Mouse (Mus musculus) kidney, embryonic 16.5 days (tissue): ENCODE measurements around the gene Ppp2r2c. TPM values are rescaled to one million over a fixed set of nuclear protein-coding genes. Genes with fewer than 3 reads are reported as not detected.

Experiments used
- ATAC-seq: fragments of 200-750 bp; cut with Nextera tagmentation; 2 replicates; pipeline ENCODE4 v1.8.0; 2017; ENCODE audit warnings: moderate TSS enrichment; ENCODE audit not compliant: low FRiP score, low TSS enrichment
- H3K27ac ChIP-seq: fragments of 300-500 bp; sonication (generic); 2 replicates; pipeline ENCODE4 v1.5.1; 2014; ENCODE audit warnings: low read length
- H3K27me3 ChIP-seq: fragments of 300-500 bp; sonication (generic); 2 replicates; pipeline ENCODE4 v1.6.1; 2014; ENCODE audit warnings: low read length, control low read depth, mixed read lengths; ENCODE audit not compliant: insufficient read depth
- H3K36me3 ChIP-seq: fragments of 300-500 bp; sonication (generic); 2 replicates; pipeline ENCODE4 v1.6.1; 2014; ENCODE audit warnings: low read length, control low read depth, mixed read lengths; ENCODE audit not compliant: insufficient read depth
- H3K4me1 ChIP-seq: fragments of 300-500 bp; sonication (generic); 2 replicates; pipeline ENCODE4 v1.6.1; 2014; ENCODE audit warnings: low read length, control low read depth, mixed read lengths; ENCODE audit not compliant: insufficient read depth
- H3K4me2 ChIP-seq: fragments of 300-500 bp; sonication (generic); replicated peaks from 2 replicates; pipeline ENCODE4 v1.6.1; 2014; ENCODE audit warnings: low read depth, low read length
- H3K4me3 ChIP-seq: fragments of 300-500 bp; sonication (generic); 2 replicates; pipeline ENCODE4 v1.5.1; 2014; ENCODE audit warnings: mild to moderate bottlenecking, low read length
- H3K9ac ChIP-seq: fragments of 300-500 bp; sonication (generic); replicated peaks from 2 replicates; pipeline ENCODE4 v1.6.1; 2014; ENCODE audit warnings: low read length
- H3K9me3 ChIP-seq: fragments of 300-500 bp; sonication (generic); 2 replicates; pipeline ENCODE4 v1.6.1; 2016; ENCODE audit warnings: low read length, control low read depth
- WGBS: fragments of 180-500 bp; shearing (Covaris S2); extraction: QIAGEN DNeasy Blood & Tissue Kit; methylation state at CpG from one replicate; pipeline ENCODE4 v1.1.7; 2014; 5-methylcytosine and 5-hydroxymethylcytosine counted together
- polyA plus RNA-seq: library from polyadenylated mRNA; unstranded; fragments of >200 nt; fragmentation: Nextera tagmentation; extraction: Ambion mirVana; gene quantifications from 2 replicates; pipeline ENCODE4 v1.2.1, GENCODE M21; 2015

The Ppp2r2c gene
- polyA plus RNA-seq, 1 experiment from 2014 or later = not detected

DNA sequence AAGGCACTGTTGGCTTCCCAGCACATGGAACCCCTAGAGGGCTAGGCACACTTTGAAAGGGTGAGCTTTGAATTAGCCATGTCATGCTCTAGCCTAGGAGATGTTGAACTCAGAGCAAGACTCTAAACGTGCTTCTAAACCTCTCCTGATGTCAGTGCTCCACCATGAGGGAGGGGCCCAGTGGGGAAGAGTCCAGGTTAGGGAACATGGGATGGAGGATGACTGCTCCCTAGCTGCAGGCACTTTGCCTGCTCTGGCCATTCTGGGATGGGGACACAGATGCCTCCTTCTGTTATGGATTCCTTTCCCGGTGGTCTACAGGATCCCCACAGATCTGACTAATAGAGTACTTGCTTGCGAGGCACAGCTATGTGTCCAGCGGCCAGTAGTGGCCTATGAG lies 48.9 kb downstream of the Ppp2r2c start:
- no peak overlapping the region for H3K4me2 ChIP-seq
- H3K4me3 ChIP-seq = no peak overlapping the region
- no peaks in the 10 kb centered on the region for H3K4me1 ChIP-seq
- ATAC-seq = no peak
- 80% methylated on average over 4 of the region's 4 CpGs for WGBS
- no peaks in the 10 kb centered on the region for H3K9me3 ChIP-seq
- H3K27me3 ChIP-seq = peaks cover 3% of the 10 kb centered on the region; the same call in 1 of the 2 replicates
- no peak overlapping the region for H3K9ac ChIP-seq
- H3K36me3 ChIP-seq = no peaks in the 10 kb centered on the region
- H3K27ac ChIP-seq = no peak overlapping the region

DNA sequence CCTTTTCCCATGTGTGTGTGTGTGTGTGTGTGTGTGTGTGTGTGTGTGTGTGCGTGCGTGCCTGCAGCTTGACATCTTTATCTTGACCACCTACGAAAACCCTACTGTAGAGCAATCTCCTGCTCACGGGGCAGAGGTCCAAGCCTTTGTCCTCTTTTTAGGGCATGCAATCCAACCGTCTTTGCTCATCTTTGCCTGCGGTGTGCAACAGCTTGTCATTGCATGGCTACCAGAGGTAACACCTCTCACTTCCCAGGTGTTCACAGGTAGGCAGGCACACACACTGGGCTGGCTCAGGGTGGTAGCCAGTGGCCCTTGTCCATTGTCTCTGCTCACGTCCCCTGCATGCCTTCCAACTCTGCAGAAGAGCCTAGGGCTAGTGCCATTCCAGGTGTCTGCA lies 49.7 kb downstream of the Ppp2r2c start:
- Histone ChIP-seq H3K27me3 (peaks cover 3% of the 10 kb centered on the region; the same call in 1 of the 2 replicates), H3K4me3 (no peak overlapping the region), H3K4me2 (no peak overlapping the region), H3K4me1 (no peaks in the 10 kb centered on the region), H3K27ac (no peak overlapping the region), H3K9ac (no peak overlapping the region), H3K36me3 (no peaks in the 10 kb centered on the region), H3K9me3 (no peaks in the 10 kb centered on the region)
- 74% methylated on average over 7 of the region's 7 CpGs for WGBS
- ATAC-seq = no peak

DNA sequence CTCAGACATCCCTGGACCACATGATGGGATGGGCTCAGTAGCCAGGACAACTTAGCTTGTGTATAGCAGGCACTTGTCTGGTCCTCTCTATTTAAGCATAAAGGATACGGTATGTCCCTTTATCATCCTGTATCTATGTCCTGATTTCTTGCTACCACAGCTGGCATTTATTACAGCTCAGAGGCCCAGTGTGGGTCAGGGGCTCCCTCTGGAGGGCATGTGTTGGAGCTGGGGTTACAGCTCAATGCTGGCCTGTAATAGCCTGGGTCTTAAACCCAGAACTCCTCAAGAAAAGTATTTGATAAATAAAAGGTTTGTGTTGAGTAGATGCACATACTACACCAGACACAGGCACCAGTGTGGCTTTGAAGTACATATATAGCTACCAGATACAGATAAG lies 51.8 kb downstream of the Ppp2r2c start:
- Histone ChIP-seq H3K27me3 (no peaks in the 10 kb centered on the region), H3K4me1 (no peaks in the 10 kb centered on the region), H3K9ac (no peak overlapping the region), H3K9me3 (no peaks in the 10 kb centered on the region), H3K36me3 (no peaks in the 10 kb centered on the region), H3K4me3 (no peak overlapping the region), H3K27ac (no peak overlapping the region), H3K4me2 (no peak overlapping the region)
- 30% methylated on average over 1 of the region's 1 CpGs for WGBS
- ATAC-seq = no peak

DNA sequence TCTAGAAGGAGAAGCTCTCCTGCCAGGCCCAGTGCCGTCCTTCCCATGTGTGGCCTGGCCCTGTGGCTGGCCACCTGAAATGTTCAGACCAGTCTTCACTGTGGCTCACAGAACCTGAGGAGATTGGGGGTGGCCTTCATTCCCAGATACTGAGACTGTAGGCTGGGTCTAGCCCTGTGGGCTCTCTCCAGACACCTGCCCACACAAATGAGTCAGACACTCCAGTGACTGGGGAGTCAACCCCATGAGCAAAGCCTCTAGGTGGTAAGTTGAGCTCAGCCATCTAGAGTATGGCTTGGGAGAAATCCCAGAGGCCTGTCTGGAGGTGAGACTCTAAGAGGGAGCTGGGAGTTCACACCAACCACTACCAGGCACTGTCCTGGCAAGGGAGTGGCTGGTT lies 53.6 kb downstream of the Ppp2r2c start:
- Histone ChIP-seq H3K36me3 (no peaks in the 10 kb centered on the region), H3K4me1 (no peaks in the 10 kb centered on the region), H3K27ac (no peak overlapping the region), H3K9me3 (no peaks in the 10 kb centered on the region), H3K4me3 (no peak overlapping the region), H3K9ac (no peak overlapping the region), H3K27me3 (no peaks in the 10 kb centered on the region), H3K4me2 (no peak overlapping the region)
- ATAC-seq = no peak
- 77% methylated on average over 1 of the region's 1 CpGs for WGBS

DNA sequence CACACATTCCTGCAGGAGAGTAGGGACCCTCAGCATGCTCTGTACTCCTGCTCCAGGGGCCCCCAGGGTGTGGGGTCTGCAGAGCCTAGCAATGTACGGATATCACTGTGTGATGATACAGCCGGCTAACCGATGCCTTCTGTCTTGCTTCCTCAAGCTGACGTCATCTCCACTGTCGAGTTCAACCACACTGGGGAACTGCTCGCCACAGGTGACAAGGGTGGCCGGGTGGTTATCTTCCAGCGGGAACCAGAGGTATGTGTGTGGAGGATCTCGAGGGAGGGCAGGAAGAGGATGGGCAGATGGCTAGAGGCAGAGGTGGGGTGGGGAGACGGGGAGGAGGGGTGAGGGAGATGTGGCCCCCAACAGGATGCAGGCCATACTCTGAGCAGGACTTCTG lies 54.5 kb downstream of the Ppp2r2c start:
- 72% methylated on average over 10 of the region's 10 CpGs for WGBS
- Histone ChIP-seq H3K4me1 (no peaks in the 10 kb centered on the region), H3K4me3 (no peak overlapping the region), H3K36me3 (no peaks in the 10 kb centered on the region), H3K9ac (no peak overlapping the region), H3K9me3 (no peaks in the 10 kb centered on the region), H3K27ac (no peak overlapping the region), H3K4me2 (no peak overlapping the region), H3K27me3 (no peaks in the 10 kb centered on the region)
- no peak for ATAC-seq

DNA sequence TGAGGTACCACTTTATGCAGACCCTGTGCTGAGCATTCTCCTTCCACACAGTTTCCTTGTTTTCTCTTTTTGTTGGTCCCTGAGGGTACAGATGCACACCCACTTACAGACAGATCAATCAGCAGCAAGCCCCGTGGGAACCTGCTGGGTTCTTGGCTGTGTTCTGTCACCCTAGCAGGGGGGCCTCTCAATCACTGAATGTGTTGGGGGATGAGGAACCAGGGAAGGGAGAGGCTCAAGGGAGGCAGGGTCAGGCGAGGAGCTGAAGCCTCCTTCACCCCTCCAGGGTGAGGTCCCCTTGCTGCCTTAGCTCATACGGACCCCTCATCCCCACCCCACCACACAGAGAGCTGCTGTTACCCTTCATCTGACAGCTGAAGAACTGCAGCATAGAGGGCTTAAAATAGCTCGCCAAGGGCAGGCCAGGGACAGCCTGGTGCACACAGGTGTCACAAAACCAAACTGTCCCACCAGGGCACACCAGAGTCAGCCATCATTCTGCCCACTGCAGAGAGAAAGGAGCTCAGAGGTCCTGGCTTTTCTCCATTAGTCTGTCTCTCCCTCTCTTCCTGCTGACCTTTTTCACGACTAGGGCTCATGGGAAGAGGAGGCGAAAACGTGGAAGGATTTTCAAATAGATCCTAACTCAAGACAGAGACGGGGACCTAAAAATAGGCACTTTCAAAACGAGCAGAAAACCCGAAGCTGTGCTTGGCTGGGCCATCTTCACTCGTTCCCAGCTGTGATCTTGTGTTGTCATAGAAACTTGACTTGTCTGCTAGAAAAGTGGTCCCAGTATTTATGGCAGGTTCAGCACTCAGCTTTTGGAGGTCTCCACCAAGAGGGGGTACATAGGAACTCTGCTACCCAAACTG lies 55.8 kb downstream of the Ppp2r2c start:
- H3K4me1 ChIP-seq = no peaks in the 10 kb centered on the region
- H3K9ac ChIP-seq = no peak overlapping the region
- 35% methylated on average over 11 of the region's 11 CpGs for WGBS
- no peaks in the 10 kb centered on the region for H3K9me3 ChIP-seq
- no peak for ATAC-seq
- H3K36me3 ChIP-seq = no peaks in the 10 kb centered on the region
- H3K4me3 ChIP-seq = no peak overlapping the region
- H3K4me2 ChIP-seq = no peak overlapping the region
- no peak overlapping the region for H3K27ac ChIP-seq
- no peaks in the 10 kb centered on the region for H3K27me3 ChIP-seq

DNA sequence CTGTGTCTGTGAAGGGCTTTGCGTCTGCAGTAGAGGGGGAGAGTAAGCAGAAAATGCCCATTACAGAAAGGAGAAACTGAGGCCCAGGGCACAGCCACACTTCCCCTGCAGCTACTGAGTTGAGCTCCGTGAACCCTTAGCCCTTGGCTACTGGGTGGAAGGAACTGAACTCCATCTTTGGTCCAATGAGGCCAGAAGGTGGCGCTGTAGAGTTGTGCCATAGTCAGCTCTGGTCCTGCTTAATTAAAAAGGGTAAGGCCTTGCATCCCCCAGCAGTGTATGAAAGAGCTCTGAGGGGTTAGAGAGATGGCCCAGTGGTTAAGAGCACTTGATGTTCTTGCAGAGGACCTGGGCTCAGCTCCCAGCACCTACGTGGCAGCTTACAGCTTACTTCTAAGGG lies 60.4 kb downstream of the Ppp2r2c start:
- Histone ChIP-seq H3K4me1 (no peaks in the 10 kb centered on the region), H3K27me3 (no peaks in the 10 kb centered on the region), H3K9me3 (no peaks in the 10 kb centered on the region), H3K36me3 (no peaks in the 10 kb centered on the region), H3K4me3 (no peak overlapping the region), H3K4me2 (no peak overlapping the region), H3K9ac (no peak overlapping the region), H3K27ac (no peak overlapping the region)
- no peak for ATAC-seq
- WGBS = 53% methylated on average over 4 of the region's 4 CpGs

DNA sequence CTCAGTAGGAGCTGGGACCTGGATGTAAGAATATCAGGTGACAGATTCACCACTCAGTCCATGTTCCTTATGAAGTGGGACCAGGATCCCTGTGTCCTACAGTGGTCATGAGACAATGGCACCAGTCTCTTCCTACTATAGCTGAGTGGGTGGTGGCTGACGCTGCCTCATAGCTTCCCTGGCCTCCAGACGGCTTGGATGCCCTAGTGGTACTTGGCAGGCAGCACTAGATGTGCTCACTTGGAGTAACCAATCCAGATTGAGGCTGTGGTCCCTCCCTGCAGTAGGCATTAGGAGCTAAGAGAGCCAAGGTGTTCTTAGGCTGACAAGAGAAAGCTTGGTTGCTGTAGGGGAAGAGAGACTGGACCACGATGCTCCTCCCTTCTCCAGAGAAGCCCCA lies 61.1 kb downstream of the Ppp2r2c start:
- ATAC-seq = no peak
- H3K36me3 ChIP-seq = no peaks in the 10 kb centered on the region
- no peak overlapping the region for H3K27ac ChIP-seq
- no peaks in the 10 kb centered on the region for H3K9me3 ChIP-seq
- no peaks in the 10 kb centered on the region for H3K4me1 ChIP-seq
- H3K9ac ChIP-seq = no peak overlapping the region
- H3K4me2 ChIP-seq = no peak overlapping the region
- H3K4me3 ChIP-seq = no peak overlapping the region
- H3K27me3 ChIP-seq = no peaks in the 10 kb centered on the region
- 83% methylated on average over 3 of the region's 3 CpGs for WGBS

DNA sequence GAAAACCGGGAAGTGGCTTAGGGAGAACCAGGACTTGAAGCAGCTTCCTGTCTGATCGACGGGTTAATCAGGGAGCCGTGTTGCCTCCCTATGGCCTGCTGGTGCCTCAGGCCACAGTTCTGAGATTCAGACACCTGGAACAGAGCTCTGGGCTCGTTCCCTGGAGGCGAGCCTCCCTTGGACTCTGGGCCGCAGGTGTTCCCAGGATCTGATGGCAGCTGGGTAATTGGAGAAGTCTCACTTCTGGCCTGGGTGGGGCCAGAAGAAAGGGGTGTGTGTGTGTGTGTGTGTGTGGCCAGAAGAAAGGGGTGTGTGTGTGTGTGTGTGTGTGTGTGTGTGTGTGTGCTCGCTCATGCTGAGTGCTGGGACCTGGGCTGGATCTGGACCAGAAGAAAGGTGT lies 65.1 kb downstream of the Ppp2r2c start:
- Histone ChIP-seq H3K36me3 (no peaks in the 10 kb centered on the region), H3K4me3 (no peak overlapping the region), H3K27ac (no peak overlapping the region), H3K4me2 (no peak overlapping the region), H3K9ac (no peak overlapping the region), H3K4me1 (no peaks in the 10 kb centered on the region), H3K9me3 (no peaks in the 10 kb centered on the region), H3K27me3 (no peaks in the 10 kb centered on the region)
- peak; percentile 57 for ATAC-seq
- 19% methylated on average over 8 of the region's 8 CpGs for WGBS
